Mouse (Mus musculus) lung, embryonic 14.5 days (tissue): ENCODE data around the gene Itgb3bp. TPM values are rescaled to one million over a fixed set of nuclear protein-coding genes. Genes with fewer than 3 reads are reported as not detected.

Experiments
- ATAC-seq: fragments of 200-750 bp; cut with Nextera tagmentation; 2 replicates; pipeline ENCODE4 v1.8.0; 2017; ENCODE audit warnings: mild to moderate bottlenecking, moderate TSS enrichment, moderate library complexity; ENCODE audit not compliant: insufficient read depth
- DNase-seq: peaks from one replicate; pipeline ENCODE4 v3.0.0-alpha.2; 2015
- H3K27ac ChIP-seq: fragments of 300-500 bp; sonication (generic); 2 replicates; pipeline ENCODE4 v1.5.1; 2014; ENCODE audit warnings: low read depth, mild to moderate bottlenecking, moderate library complexity
- H3K27me3 ChIP-seq: fragments of 300-500 bp; sonication (generic); 2 replicates; pipeline ENCODE4 v1.6.1; 2014; ENCODE audit warnings: low read length, control low read depth; ENCODE audit not compliant: insufficient read depth
- H3K36me3 ChIP-seq: fragments of 300-500 bp; sonication (generic); 2 replicates; pipeline ENCODE4 v1.6.1; 2014; ENCODE audit warnings: control low read depth; ENCODE audit not compliant: insufficient read depth
- H3K4me1 ChIP-seq: fragments of 300-500 bp; sonication (generic); 2 replicates; pipeline ENCODE4 v1.6.1; 2014; ENCODE audit warnings: antibody characterized with exemption, control low read depth; ENCODE audit not compliant: insufficient read depth
- H3K4me2 ChIP-seq: fragments of 300-500 bp; sonication (generic); 2 replicates; pipeline ENCODE4 v1.6.1; 2014; ENCODE audit warnings: mild to moderate bottlenecking
- H3K4me3 ChIP-seq: fragments of 300-500 bp; sonication (generic); 2 replicates; pipeline ENCODE4 v1.5.1; 2014; ENCODE audit warnings: low read depth, low read length
- H3K9ac ChIP-seq: fragments of 300-500 bp; sonication (generic); 2 replicates; pipeline ENCODE4 v1.6.1; 2014
- H3K9me3 ChIP-seq: fragments of 300-500 bp; sonication (generic); 2 replicates; pipeline ENCODE4 v1.6.1; 2016; ENCODE audit warnings: low read depth, low read length, control low read depth
- CTCF ChIP-seq: IDR thresholded peaks from 2 replicates; pipeline ENCODE4 v1.5.1; 2016; ENCODE audit warnings: antibody characterized with exemption, low read depth
- WGBS: fragments of 180-500 bp; shearing (Covaris S2); extraction: QIAGEN DNeasy Blood & Tissue Kit; methylation state at CpG from one replicate; pipeline ENCODE4 v1.1.7; 2014; 5-methylcytosine and 5-hydroxymethylcytosine counted together
- polyA plus RNA-seq: library from polyadenylated mRNA; unstranded; fragments of >200 nt; fragmentation: Nextera tagmentation; extraction: Ambion mirVana; gene quantifications from 2 replicates; pipeline ENCODE4 v1.2.1, GENCODE M21; 2014

Gene Itgb3bp
- polyA plus RNA-seq, 1 experiment from 2014 or later, result 39.0 TPM

DNA sequence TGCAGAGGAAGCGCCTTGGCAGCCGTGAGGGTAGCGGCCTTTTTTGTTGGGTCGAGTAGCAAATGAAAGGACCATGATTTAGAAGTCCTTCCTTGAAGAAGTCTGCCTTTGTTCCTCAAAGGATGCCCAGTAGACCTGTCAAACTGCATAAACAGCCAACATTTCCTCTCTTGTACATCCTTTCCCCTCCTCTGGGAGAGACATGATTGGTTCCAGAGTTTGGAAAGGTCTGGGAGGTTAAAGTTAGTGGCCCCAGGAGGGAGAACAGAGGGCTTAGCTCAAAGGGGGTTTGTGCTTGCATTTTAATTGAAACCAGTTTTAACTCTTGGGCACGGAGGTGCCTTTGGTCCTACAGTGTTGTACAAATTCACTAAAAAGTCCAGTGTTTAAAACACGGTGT lies 36.9 kb upstream of the Itgb3bp start:
- Histone ChIP-seq H3K9me3 (no peaks in the 10 kb centered on the region), H3K27me3 (no peaks in the 10 kb centered on the region), H3K9ac (no peak overlapping the region), H3K27ac (no peak overlapping the region), H3K4me2 (no peak overlapping the region), H3K36me3 (peaks cover 10% of the 10 kb centered on the region; the same call in 1 of the 2 replicates), H3K4me1 (no peaks in the 10 kb centered on the region), H3K4me3 (no peak overlapping the region)
- 89% methylated on average over 6 of the region's 6 CpGs for WGBS
- DNase-seq, result no peak
- no peak for TF ChIP-seq CTCF
- ATAC-seq, result no peak

GRCm38 (mm10) chr4:99959308-99959707 lies 29.7 kb upstream of the Itgb3bp start:
- Histone ChIP-seq H3K4me1 (no peaks in the 10 kb centered on the region), H3K4me3 (no peak overlapping the region), H3K27ac (no peak overlapping the region), H3K9ac (no peak overlapping the region), H3K27me3 (no peaks in the 10 kb centered on the region), H3K9me3 (no peaks in the 10 kb centered on the region), H3K4me2 (no peak overlapping the region), H3K36me3 (peaks cover 7% of the 10 kb centered on the region; the same call in 1 of the 2 replicates)
- WGBS, result 74% methylated on average over 3 of the region's 3 CpGs
- ATAC-seq (no peak), DNase-seq (no peak)
- TF ChIP-seq CTCF, result no peak

- WGBS, result 75% methylated on average over 7 of the region's 7 CpGs
- no peak for TF ChIP-seq CTCF
- no peak for ATAC-seq
- Histone ChIP-seq H3K4me1 (no peaks in the 10 kb centered on the region), H3K4me3 (no peak overlapping the region), H3K4me2 (no peak overlapping the region), H3K36me3 (no peaks in the 10 kb centered on the region), H3K27me3 (no peaks in the 10 kb centered on the region), H3K27ac (no peak overlapping the region), H3K9me3 (no peaks in the 10 kb centered on the region), H3K9ac (no peak overlapping the region)
- DNase-seq, result no peak
Measured at GRCm38 (mm10) chr4:99958084-99958815, 28.6 kb upstream of the Itgb3bp start.

GRCm38 (mm10) chr4:99957186-99957585 lies 27.6 kb upstream of the Itgb3bp start:
- no peaks in the 10 kb centered on the region for H3K27me3 ChIP-seq
- no peak for TF ChIP-seq CTCF
- no peak overlapping the region for H3K27ac ChIP-seq
- no peak overlapping the region for H3K4me2 ChIP-seq
- no peak overlapping the region for H3K9ac ChIP-seq
- 75% methylated on average over 4 of the region's 4 CpGs for WGBS
- no peak for ATAC-seq
- no peaks in the 10 kb centered on the region for H3K9me3 ChIP-seq
- H3K4me1 ChIP-seq, result no peaks in the 10 kb centered on the region
- no peak overlapping the region for H3K4me3 ChIP-seq
- no peak for DNase-seq
- H3K36me3 ChIP-seq, result no peaks in the 10 kb centered on the region

- no peak overlapping the region for H3K4me2 ChIP-seq
- WGBS, result 83% methylated on average over 10 of the region's 10 CpGs
- no peak overlapping the region for H3K27ac ChIP-seq
- no peak overlapping the region for H3K9ac ChIP-seq
- H3K9me3 ChIP-seq, result no peaks in the 10 kb centered on the region
- H3K4me1 ChIP-seq, result no peaks in the 10 kb centered on the region
- no peak for ATAC-seq
- H3K27me3 ChIP-seq, result no peaks in the 10 kb centered on the region
- DNase-seq, result no peak
- TF ChIP-seq CTCF, result no peak
- no peaks in the 10 kb centered on the region for H3K36me3 ChIP-seq
- no peak overlapping the region for H3K4me3 ChIP-seq
Measured at GRCm38 (mm10) chr4:99955396-99955795, 25.8 kb upstream of the Itgb3bp start.

DNA sequence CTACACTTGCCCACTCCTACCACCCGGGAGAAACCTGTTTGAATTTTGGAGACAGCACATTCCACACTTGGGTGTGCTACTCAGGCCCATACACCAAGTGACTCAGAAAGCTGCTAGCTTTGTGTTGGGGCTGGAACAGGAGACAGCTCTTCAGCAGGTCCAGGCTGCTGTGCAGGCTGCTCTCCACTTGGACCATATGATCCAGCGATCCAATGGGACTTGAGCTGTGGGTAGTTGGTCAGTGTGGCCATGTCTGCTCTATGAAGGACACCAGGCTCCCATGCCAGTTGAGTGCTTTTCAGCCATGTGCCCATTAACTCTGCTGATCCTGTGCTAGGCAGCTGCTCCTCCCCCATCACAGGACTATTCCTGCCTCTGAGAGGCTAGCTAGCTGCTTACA lies 24.3 kb upstream of the Itgb3bp start:
- WGBS, result 66% methylated on average over 2 of the region's 2 CpGs
- Histone ChIP-seq H3K27me3 (no peaks in the 10 kb centered on the region), H3K27ac (no peak overlapping the region), H3K9me3 (no peaks in the 10 kb centered on the region), H3K4me2 (no peak overlapping the region), H3K4me1 (no peaks in the 10 kb centered on the region), H3K36me3 (no peaks in the 10 kb centered on the region), H3K9ac (no peak overlapping the region), H3K4me3 (no peak overlapping the region)
- DNase-seq (no peak), ATAC-seq (no peak)
- TF ChIP-seq CTCF, result no peak

GRCm38 (mm10) chr4:99947896-99948295 lies 18.3 kb upstream of the Itgb3bp start:
- H3K27me3 ChIP-seq, result no peaks in the 10 kb centered on the region
- no peaks in the 10 kb centered on the region for H3K9me3 ChIP-seq
- no peak overlapping the region for H3K27ac ChIP-seq
- DNase-seq (no peak), ATAC-seq (no peak)
- H3K4me1 ChIP-seq, result no peaks in the 10 kb centered on the region
- H3K4me2 ChIP-seq, result no peak overlapping the region
- H3K9ac ChIP-seq, result no peak overlapping the region
- TF ChIP-seq CTCF, result no peak
- H3K4me3 ChIP-seq, result no peak overlapping the region
- 90% methylated on average over 1 of the region's 1 CpGs for WGBS
- no peaks in the 10 kb centered on the region for H3K36me3 ChIP-seq

DNA sequence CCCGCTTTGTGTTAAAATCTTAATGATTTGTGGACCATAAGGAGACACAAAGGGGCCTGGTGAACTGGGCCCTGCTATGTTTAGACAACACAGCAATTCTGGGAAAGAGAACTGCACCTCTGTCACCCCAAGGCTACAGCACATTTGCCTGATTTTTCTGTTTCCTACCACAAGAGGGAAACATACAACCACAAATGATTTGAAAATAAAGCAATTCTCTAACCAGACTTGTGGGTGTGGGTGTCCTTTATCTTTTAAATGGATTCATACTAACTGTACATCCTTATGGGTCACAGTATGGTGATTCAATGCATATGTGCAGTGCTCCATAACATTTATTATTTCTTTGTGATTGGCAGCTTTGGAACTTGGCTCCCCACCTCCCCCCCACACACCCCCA lies 17.6 kb upstream of the Itgb3bp start:
- peak; percentile 75 for DNase-seq
- no peaks in the 10 kb centered on the region for H3K4me1 ChIP-seq
- H3K27me3 ChIP-seq, result no peaks in the 10 kb centered on the region
- peak; percentile 63 for TF ChIP-seq CTCF
- H3K4me3 ChIP-seq, result no peak overlapping the region
- WGBS, result 56% methylated on average over 1 of the region's 1 CpGs
- H3K9ac ChIP-seq, result no peak overlapping the region
- H3K4me2 ChIP-seq, result no peak overlapping the region
- no peaks in the 10 kb centered on the region for H3K36me3 ChIP-seq
- no peak overlapping the region for H3K27ac ChIP-seq
- H3K9me3 ChIP-seq, result no peaks in the 10 kb centered on the region
- 0 out of 2 replicates have a peak, but pooled peaks have one; percentile 31 for ATAC-seq
